Mouse (Mus musculus) heart, postnatal 25 days (tissue): ENCODE data around the gene Brf1. TPM values are rescaled to one million over a fixed set of nuclear protein-coding genes. Genes with fewer than 3 reads are reported as not detected.

Experiments used
- DNase-seq: peaks from one replicate; pipeline ENCODE4 v3.0.0; 2022; ENCODE audit warnings: low spot score
- intact Hi-C: fragments of 180-260 bp; cut with DNase I; formaldehyde crosslinking; loops from one replicate; pipeline ENCODE4 v1.15.1; 2025
- total RNA-seq, 2 experiments: library from RNA; stranded (reverse); gene quantifications; 2 replicates each; pipeline ENCODE4 v1.2.3; 2021

The Brf1 gene
- total RNA-seq, 2 experiments from 2014 or later = 23.5 to 25.1 TPM

DNA sequence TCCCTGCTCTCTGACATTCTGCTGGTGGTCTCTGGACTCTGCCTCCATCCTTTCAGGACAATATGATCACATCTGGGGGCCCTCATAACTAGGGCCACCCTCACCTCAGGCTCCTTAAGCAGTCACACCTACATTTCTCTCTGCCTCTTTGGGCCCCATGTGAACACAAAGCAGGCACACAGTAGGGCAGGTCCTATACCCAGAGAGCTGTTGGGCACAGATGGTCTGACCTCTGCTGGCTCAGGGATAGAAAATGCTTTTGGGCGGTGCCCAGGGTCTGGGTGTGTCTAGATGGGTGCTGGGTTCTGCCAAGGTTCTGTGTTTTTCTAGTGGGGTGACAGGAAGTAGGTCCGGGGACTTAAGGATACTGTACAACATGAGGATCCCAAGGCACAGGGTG lies 56.8 kb downstream of the Brf1 start:
- no peak for DNase-seq
- intact Hi-C loops = no loop called here

DNA sequence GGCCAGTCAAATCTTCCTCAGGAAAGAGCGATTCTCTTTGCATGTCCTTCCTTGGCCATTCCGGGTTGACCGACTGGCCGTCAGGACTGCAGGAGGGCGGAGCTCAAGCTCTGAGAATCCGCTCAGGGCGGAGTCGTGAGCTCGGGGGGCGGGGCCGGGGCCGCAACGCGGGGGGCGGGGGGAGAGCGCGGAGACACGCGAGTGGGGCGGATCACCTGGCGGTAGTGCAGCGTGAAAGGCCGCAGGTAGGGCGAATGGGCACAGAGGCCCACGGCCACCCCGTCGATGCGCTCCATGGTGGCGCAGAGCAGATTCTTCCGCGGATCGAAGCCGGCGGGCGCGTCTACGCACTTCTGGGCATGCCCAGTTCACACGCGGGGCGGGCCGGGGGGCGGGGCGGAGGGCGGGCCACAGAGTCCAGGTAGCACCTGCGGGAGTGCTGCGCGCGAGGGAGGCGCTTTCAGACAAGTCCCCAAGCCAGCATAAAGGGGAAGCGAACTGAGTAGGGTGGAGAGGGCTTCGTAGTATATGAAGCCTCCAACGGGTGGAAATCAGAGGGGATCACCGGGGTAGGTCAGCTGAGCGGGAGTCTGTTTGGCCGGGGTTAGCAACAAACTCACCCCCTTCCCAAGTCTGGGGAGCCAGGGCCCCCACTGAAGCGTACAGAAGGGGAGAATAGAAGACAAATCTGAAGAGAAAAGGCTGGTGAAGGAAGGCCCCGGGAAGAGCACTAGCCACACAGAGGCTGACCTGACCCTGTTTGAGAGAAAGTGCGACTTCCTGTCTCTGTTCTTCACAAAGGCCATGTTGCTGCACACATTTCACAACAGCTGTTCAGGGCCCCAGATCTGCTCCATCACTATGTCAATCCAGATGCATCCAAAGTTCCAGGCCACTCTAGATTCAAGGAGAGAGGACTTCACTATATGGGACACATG lies 58.5 kb downstream of the Brf1 start, which contains the start of gene Nudt14:
TSS of gene Nudt14 (minus strand) at position 349 of the 938 bp plus-strand sequence.
- DNase-seq = peak; percentile 55
- intact Hi-C loops = no loop called here

DNA sequence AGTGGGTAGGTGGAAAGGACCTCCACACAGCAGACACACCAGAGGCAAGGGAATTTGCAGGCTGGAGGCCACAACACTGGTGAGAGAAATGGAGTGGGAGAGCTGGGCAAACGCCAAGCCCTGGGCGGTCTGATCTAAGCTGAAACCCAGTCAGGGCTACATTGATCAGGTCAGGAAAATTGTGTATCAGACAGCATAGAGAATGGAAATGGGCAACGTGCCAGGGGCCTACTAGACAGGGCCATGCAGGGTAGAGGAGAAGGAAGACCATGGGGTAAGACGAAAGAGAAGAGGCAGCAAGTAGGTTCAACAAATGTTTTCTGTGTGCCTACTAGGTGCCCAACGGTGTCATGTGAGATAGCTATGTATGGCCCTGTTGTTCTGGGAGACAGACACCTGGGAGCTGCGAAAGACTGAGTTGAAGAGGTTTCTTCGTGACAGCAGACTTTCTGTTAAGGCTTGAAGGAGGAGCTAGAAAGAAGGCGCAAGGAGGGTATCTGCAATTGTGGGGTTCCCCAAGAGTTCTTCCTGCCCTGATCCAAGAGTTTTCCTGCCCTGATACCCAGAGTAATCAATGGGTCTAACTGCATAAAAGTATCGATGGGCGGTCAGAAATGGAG lies 59.2 kb downstream of the Brf1 start:
- DNase-seq = no peak
- intact Hi-C loops = no loop called here

DNA sequence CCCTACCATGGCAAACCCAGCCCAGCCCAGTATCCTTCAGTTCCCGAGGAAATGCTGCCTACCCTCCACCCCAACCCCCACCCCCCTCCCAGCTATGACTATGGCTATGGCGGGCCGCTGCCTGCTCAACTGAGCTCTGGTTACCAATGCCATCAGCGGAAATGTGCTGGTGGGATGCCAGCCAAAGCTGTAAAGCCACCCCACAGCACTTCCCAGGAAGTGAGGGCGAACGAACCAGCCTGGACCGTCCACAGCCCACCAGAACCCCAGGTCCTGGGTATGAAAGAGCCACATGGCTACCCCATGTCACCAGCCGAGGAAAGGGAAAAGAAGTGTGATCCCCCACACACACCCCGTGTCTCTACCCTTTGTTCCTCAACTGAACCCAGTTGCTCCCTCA lies 59.8 kb downstream of the Brf1 start:
- intact Hi-C loops = no loop called here
- no peak for DNase-seq

DNA sequence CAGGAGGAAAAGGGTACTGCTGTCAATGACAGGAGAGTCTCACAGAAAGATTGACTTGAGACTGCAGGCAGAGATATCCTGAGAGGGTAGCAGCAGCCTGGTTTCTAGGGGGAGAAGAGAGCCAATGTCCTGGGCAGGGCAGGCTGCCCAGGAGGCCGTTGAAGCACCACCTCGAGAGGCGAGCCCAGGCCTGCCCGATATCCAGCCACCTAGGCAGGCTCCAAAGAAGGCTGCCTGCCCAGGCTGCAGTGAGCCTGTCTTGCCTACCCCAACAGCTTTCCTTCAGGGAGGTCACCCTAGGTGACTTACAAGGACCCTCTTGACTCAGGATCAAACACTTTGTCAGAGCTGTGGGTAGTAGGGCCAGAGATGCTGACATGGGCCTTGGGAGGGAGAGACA lies 60.3 kb downstream of the Brf1 start:
- DNase-seq = no peak
- intact Hi-C loops = no loop called here

DNA sequence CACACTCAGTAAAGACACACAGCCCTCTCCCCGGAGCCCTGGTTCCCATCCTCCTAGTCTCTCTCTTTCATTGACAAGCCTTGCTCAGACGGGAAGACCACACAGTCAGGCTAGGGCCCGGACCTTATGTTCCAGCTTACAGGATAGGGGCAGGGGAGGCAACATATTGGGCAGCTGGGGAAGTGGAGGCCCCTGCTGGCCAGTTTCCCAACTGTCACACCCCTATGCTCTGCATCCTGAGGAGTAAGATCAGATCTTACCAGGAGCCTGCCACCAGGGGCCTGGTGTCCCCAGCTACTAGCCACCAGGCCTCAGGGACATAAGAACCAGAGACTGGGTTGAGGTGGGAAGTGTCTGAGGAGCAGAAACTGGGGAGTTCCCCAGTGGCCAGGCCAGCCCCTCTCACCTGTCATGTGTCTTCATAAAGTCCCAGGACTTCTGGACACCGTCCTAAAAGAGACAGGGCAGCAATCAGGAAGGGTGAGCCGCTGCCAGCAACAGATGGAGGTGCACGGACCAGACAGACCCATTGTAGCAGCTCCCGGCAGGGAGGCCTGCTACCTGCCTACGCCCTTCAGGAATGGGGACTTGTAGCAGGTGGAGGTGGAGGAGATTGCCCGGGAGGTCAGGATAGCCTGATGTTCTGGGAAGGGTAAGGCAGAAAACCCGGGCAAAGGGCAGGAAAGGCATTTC lies 61.5 kb downstream of the Brf1 start:
- intact Hi-C loops = no loop called here

DNA sequence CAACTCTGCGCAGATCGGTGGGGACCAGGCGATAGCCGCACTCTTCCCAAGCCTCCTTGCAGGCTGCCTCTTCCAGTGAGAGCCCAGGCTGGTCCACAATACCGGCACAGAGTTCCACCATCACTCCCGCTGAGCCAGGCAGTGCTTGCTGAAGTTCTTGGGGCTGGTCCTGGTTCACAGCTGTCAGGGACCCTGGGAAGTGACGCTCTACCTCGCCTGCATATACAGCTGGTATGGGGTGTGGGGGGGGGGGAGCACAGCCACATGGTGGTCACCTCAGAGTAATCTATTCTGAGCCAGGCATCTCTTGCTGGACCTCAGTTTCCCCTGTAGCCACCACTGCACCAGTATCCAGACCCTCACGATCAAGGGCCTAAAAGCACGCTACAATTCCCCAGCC lies 62.1 kb downstream of the Brf1 start:
- no peak for DNase-seq
- intact Hi-C loops = no loop called here

More for the DNA sequence above, 61.5 kb downstream of the Brf1 start:
- DNase-seq = no peak

DNA sequence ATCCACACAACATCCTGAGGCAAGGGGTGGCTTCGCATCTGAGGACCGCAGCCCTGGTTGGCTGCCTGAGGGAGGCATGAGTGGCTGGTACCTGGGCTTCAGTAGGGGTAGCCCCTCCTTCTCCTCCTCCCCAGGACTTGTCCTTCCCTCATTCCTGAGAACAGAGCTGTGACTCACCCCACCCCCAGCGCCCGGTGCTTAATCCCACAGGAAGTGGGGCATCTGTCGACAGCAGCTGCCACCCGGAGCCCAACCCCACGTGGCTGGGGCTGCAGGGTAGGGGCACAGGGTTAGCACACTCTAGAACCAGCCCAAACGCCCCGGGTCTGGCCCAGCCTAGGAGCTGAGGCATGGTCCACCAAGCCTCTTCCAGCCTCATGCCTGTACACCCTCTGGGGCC lies 62.6 kb downstream of the Brf1 start:
- intact Hi-C loops = no loop called here
- DNase-seq = no peak

DNA sequence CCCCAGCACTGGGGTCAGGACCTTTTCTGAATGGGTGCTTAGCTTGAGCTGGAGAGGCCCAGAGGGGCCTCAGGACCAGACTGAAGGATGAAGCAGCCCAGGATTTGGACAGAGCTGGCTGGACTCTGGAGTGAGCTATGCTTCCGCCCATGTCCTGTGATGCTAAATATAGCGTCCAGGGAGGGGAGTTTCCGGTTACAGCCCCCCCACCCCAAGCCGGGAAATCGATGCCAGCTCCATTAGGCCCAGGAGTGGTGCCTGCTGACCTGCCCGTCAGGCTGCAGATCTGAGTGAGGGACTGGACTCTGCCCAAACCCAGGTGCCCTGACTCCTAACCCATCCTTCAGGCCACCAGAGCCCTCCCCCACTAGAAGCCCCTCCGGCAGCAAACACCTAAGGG lies 67.9 kb downstream of the Brf1 start:
- intact Hi-C loops = no loop called here

DNA sequence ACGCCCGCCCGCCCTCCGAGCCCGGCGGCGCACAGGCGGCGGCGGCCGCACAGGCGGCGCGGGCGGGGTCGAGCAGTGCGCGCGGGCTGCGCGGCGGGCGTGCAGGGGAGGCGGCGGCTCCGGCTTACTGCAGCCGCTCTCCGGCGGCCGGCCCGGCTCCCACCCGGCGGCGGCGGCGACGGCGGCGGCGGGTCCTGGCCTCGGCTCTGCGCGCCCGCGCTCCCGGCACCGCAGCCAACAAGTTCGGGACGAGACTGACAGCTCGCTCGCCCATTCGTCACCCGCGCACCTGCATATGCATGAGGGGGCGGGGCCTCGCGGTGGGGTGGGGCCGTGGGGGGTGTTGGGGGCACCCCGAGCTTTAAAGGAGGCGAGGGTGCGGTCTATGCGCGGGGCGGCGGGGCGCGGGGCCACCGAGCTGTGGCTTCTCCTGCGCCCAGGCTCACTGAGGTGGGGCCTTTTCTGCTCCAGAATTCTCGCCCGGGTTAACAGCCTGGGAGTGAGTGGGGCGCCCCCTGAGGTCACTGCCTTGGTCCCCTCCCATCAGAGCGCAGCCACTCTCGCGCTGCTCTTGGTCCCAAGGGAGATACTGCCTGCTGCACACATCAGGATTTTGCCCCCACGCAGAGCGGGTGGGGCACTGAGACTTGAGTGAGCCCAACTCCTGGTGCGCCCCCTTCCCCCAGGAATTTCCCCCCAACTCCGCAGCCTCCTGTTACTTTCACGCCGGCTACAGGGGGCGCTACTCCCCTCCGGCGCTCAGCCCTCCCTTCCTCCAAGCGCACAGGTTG lies 70.7 kb downstream of the Brf1 start, which contains the start of gene Jag2:
TSS of gene Jag2 (minus strand) at position 215 of the 791 bp plus-strand sequence.
- intact Hi-C loops = no loop called here
- DNase-seq = peak; percentile 66

More for the DNA sequence above, 67.9 kb downstream of the Brf1 start:
- no peak for DNase-seq

DNA sequence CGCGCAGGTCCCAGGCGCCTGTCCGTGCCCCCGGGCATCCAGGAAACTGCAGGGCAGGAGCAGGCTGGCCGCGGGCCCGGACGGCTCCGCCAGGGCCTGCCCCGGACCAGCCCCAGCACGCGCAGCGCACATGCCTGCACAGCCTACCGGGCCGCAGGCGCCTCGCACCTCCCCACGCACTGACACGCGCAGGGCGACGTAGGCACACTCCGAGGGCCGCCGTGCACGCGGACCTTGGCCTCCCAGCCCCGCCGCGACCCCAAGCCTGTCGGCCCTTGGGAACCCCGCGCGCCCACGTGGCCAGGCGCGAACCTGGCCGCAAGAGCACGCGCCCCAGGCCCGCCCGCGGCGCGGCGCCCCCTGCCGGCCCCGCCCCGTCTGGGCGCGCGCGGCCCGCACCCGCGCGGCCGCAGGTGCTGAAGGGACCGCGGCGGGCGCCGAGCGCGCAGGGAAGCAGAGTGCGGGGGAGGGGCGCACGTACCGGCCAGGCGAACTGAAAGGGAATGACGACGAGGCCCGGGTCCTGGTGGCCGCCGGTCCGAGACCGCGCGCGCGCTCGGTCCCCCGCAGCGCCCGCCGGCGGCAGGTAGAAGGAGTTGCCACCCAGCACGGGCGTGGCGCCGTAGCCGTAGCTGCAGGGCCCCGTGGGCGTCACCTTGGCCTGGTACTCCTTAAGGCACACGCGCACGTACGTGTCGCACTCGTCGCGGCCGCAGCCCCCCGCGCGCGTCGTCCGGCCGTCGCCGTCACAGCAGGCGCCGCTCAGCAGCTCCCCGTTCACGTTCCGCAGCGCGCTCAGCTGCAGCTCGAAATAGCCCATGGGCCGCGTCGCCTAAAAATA lies 71.9 kb downstream of the Brf1 start:
- DNase-seq = no peak
- intact Hi-C loops = no loop called here

DNA sequence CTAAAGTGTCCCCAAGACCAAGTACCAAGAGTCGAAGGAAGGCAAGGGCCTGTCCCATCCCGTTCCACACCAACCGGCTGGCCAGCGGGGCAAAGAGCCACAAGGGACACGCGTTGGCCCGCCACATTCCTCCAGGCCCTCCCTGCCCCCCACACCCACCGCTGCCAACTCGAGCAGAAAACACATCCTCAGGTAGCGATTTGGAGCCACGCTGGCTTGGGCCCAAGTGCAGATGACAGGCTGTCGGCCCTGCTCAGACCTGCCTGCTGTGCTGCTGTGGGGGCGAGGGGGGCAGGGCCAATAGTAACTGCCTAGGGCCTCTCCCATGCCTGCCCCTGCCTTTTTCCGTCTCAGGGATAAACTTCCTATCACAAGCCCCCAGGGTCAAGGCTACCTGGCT lies 73.2 kb downstream of the Brf1 start:
- intact Hi-C loops = loop anchor here (2.0 kb wide), 1 partner anchor 50 kb away; no protein-coding TSS in a partner anchor
- DNase-seq = no peak

DNA sequence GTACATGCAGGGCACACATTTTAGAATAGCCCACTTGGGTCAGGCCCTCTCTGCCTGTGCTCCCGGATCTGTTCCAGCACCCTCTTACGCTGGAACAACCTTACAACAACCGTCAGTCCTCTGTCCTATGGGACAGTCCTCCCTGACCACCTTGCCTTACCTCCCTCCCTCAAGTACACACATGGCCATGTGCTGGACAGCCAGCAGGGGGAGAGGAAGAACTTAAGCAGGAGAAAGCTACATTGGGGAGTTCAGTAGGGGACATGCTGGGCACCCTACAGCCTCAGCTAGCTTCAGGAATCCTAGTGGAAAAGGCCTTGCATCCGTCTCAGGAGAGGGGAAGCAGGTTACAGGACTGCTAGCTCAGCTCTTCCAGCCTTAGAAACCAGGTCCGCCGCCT lies 74.6 kb downstream of the Brf1 start:
- intact Hi-C loops = loop anchor here (2.0 kb wide), 1 partner anchor 49 kb away; no protein-coding TSS in a partner anchor
- DNase-seq = no peak

DNA sequence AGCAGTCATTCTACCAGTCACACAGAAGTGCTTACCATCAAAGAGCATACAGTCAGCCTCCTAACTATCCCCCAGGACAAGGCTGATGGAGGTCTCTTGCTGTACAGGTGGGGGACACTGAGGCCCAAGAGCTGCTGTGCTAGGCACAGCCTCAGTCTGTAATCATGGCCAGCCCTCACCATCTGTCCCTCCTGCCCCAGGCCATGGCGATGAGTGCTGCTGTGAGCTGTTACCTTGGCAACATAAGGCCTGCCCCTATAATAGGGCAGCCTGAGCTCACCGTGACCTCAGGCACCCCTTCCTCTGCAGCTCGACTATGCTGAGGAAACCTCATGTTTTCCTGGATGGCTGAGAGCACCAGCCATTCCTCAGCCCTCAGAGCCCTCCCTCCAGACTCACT lies 78.0 kb downstream of the Brf1 start:
- no peak for DNase-seq
- intact Hi-C loops = no loop called here

DNA sequence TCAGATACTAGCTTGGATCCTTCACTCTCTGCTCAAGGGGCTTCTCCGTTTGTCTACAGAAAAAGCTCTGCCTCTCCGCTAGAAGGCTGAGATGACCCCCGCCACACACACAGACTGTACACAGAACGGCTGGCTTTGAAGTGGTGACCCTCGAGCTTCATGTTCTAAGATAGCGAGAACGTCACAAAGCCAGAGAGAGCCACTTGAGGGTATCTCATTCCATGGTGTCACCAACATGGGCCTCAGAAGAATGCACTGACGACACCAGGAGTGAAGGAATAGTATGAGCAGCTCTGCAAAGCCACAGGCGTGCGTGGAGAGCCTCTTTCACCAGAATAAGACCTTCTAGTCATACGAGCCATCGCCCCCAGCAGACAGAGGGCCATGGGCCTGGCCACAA lies 79.0 kb downstream of the Brf1 start:
- DNase-seq = no peak
- intact Hi-C loops = no loop called here

DNA sequence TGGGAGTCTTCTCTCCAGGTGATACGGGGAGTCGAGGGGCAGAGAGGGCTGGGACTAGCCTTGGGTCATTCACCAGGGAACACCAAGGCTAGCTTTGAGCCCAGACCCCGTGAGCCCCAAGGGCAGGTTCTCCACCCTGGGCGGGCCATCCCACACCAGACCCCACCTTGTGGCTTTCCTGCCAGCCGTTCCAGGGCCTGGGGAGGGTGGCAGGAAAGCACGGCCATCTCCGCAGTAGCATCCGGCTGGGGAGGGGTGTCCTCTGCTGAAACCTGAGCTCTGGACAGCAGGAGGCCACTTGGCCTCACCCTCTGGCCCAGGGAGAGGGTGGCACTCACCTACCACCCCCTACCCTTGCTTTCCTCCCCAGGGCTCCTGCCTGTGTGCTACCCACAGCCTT lies 82.6 kb downstream of the Brf1 start:
- intact Hi-C loops = no loop called here
- DNase-seq = peak; percentile 44

DNA sequence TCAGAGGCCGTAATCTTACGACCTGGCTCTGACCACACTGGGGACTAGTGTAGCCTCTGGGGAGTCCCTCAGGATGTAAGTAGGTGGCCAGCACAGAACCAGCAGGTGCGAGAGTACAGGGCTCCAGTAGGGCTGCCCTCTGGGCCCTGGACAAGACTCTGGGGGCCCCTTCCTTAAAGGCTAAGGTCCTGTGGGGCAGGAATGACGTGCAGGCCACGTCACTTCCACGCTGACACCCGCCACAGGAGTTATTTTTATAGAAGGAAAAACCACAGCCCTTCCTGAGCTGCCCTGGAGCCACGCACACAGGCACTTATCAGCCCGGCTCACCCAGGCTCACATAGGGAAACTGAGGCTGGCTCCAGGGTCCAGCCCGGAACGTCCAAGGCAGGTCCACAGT lies 83.0 kb downstream of the Brf1 start:
- peak; percentile 51 for DNase-seq
- intact Hi-C loops = no loop called here

DNA sequence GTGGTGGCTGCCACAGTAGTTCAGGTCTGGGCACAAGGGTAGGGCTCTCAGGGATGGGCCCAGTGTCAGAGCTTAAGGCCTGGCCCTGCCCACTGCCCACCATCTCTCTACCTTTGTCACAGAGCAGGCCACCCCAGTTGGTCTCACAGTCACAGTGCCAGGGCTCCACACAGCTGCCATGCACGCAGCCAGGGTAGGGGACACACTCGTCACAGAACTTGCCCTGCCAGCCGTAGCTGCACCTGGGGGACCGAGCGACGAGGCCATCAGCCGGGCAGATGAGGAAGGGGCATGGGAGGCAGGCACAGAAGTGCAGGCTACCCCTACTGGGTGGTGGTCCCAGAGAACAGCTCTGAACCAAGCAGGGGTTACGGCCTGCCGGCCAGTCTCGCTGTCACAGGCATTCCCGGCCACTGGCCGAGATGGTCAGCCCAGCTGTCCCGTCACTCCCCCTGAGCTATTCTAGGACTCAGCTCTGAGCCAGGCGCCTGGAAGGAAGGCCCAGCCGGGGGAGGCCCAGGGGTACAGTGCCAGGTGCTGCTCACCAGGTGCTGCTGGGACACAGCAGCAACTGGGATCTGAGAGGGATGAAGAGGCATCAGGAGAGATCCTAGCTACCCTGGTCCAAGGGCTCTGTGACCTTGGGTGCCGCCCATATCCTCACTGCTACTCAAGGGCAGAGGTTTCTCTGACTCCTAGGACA lies 83.7 kb downstream of the Brf1 start:
- intact Hi-C loops = no loop called here
- DNase-seq = peak; percentile 41
